Mouse (Mus musculus) stomach, postnatal 0 days (tissue): ENCODE measurements around the gene Asb2. TPM values are rescaled to one million over a fixed set of nuclear protein-coding genes. Genes with fewer than 3 reads are reported as not detected.

ENCODE experiments used
- ATAC-seq: fragments of 200-750 bp; cut with Nextera tagmentation; 2 replicates; pipeline ENCODE4 v1.8.0; 2017; ENCODE audit not compliant: low FRiP score, low TSS enrichment
- DNase-seq: peaks from one replicate; pipeline ENCODE4 v3.0.0-alpha.2; 2016; ENCODE audit warnings: low spot score
- H3K27ac ChIP-seq: fragments of 300-500 bp; sonication (generic); replicated peaks from 2 replicates; pipeline ENCODE4 v1.5.1; 2014; ENCODE audit warnings: mild to moderate bottlenecking, control low read depth
- H3K27me3 ChIP-seq: fragments of 300-500 bp; sonication (generic); 2 replicates; pipeline ENCODE4 v1.6.1; 2014; ENCODE audit warnings: low read length; ENCODE audit not compliant: control insufficient read depth, insufficient read depth
- H3K36me3 ChIP-seq: fragments of 300-500 bp; sonication (generic); 2 replicates; pipeline ENCODE4 v1.6.1; 2014; ENCODE audit warnings: low read length, mixed read lengths; ENCODE audit not compliant: control insufficient read depth, insufficient read depth
- H3K4me1 ChIP-seq: fragments of 300-500 bp; sonication (generic); replicated peaks from 2 replicates; pipeline ENCODE4 v1.6.1; 2014; ENCODE audit warnings: antibody characterized with exemption; ENCODE audit not compliant: control insufficient read depth, insufficient read depth
- H3K4me2 ChIP-seq: fragments of 300-500 bp; sonication (generic); replicated peaks from 2 replicates; pipeline ENCODE4 v1.6.1; 2014; ENCODE audit warnings: low read depth, mild to moderate bottlenecking, control low read depth, moderate library complexity
- H3K4me3 ChIP-seq: fragments of 300-500 bp; sonication (generic); 2 replicates; pipeline ENCODE4 v1.5.1; 2014; ENCODE audit warnings: low read depth, low read length, control low read depth
- H3K9ac ChIP-seq: fragments of 300-500 bp; sonication (generic); 2 replicates; pipeline ENCODE4 v1.6.1; 2014; ENCODE audit warnings: mild to moderate bottlenecking, low read length, control low read depth, mixed read lengths
- H3K9me3 ChIP-seq: fragments of 300-500 bp; sonication (generic); 2 replicates; pipeline ENCODE4 v1.6.1; 2016; ENCODE audit warnings: low read length; ENCODE audit not compliant: control insufficient read depth
- CTCF ChIP-seq: IDR thresholded peaks from 2 replicates; pipeline ENCODE4 v1.5.1; 2016; ENCODE audit warnings: antibody characterized with exemption, low read depth, mild to moderate bottlenecking, moderate library complexity
- EP300 ChIP-seq: optimal IDR thresholded peaks from 2 replicates; pipeline ENCODE3; 2016; ENCODE audit warnings: antibody characterized with exemption
- WGBS: fragments of 180-500 bp; shearing (Covaris S2); extraction: QIAGEN DNeasy Blood & Tissue Kit; methylation state at CpG from one replicate; pipeline ENCODE4 v1.1.7; 2014; 5-methylcytosine and 5-hydroxymethylcytosine counted together
- polyA plus RNA-seq: library from polyadenylated mRNA; unstranded; fragments of >200 nt; fragmentation: Nextera tagmentation; extraction: Ambion mirVana; gene quantifications from 2 replicates; pipeline ENCODE4 v1.2.1, GENCODE M21; 2015

Asb2 gene
- polyA plus RNA-seq, 1 experiment from 2014 or later = 17.4 TPM

DNA sequence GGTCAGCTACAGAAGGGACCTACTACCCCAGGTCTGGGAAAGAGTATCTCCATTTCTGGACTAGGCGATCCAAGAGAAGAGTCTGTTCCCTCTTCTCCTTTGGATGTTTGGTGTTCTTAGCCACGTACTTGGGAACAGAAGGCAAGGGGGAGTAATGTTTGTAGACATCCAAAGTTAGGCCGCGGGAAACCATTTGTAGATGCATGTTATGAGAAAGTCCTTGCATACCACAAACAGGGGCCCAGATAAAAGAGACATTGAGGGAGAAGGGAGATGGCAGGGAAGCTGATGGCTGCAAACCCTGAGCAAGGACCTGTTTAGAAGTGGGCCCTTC is 581 bp upstream of the Asb2 start:
- ATAC-seq (no peak), DNase-seq (no peak)
- H3K4me3 ChIP-seq = no peak overlapping the region
- no peaks in the 10 kb centered on the region for H3K4me1 ChIP-seq
- H3K4me2 ChIP-seq = no peak overlapping the region
- no peaks in the 10 kb centered on the region for H3K36me3 ChIP-seq
- H3K27ac ChIP-seq = peak overlapping the region; percentile 77
- no peak for TF ChIP-seq EP300
- TF ChIP-seq CTCF = no peak
- no peak overlapping the region for H3K9ac ChIP-seq
- 76% methylated on average over 4 of the region's 4 CpGs for WGBS
- H3K9me3 ChIP-seq = no peaks in the 10 kb centered on the region
- no peaks in the 10 kb centered on the region for H3K27me3 ChIP-seq

DNA sequence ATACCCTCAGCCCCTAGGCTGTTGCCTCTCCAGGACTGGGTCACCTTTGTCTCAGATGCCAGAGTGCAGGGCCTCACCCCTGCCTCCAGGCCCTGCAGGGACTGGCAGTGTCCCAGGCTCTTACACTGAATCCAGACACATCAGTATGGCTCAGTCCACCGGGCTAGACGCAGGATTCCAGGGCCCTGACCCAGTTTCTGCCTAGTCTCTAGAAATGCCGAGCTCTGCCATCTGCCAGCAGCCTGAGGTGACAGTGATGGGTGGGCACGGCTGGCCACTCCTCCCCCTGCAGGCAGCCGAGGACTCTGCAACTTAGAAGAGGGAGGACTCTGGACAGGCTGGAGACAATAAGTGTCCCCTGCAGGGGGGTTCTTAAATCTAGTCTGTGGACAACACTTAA is 2.3 kb downstream of the Asb2 start:
- TF ChIP-seq EP300 = no peak
- peak; percentile 64 for TF ChIP-seq CTCF
- Histone ChIP-seq H3K4me2 (peak overlapping the region; percentile 49), H3K4me3 (peak overlapping the region; percentile 15; the same call in 1 of the 2 replicates), H3K9me3 (no peaks in the 10 kb centered on the region), H3K27ac (no peak overlapping the region; the same call in 1 of the 2 replicates), H3K36me3 (no peaks in the 10 kb centered on the region), H3K4me1 (no peaks in the 10 kb centered on the region), H3K9ac (peak overlapping the region; percentile 32; the same call in 1 of the 2 replicates), H3K27me3 (no peaks in the 10 kb centered on the region)
- DNase-seq (no peak), ATAC-seq (peak; percentile 64; the same call in 1 of the 2 replicates)
- WGBS = 13% methylated on average over 5 of the region's 5 CpGs

DNA sequence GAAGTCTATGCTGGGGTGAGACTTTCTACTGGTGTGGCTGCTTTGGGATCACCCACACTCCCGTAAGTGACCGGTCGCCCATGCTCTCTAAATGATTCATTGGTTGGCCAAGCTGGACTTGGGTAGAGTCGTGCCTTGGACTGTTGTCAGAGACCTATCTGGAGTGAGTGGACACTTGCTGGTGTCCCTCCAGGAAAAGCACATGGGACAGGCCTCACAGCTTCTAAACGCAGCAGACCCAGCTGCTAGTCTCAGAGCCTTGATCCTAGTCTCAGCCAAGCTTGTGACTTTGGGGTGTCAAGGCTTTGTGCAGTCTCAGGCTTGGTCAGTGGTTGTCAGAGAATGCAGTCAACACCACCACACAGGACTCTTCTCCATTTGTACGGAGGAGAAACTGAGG is 3.1 kb downstream of the Asb2 start:
- H3K4me2 ChIP-seq = peak overlapping the region; percentile 36; the same call in 1 of the 2 replicates
- H3K27me3 ChIP-seq = no peaks in the 10 kb centered on the region
- DNase-seq (no peak), ATAC-seq (no peak)
- H3K27ac ChIP-seq = no peak overlapping the region
- H3K4me1 ChIP-seq = no peaks in the 10 kb centered on the region
- H3K9ac ChIP-seq = no peak overlapping the region
- H3K9me3 ChIP-seq = no peaks in the 10 kb centered on the region
- no peak overlapping the region for H3K4me3 ChIP-seq
- TF ChIP-seq CTCF (no peak), EP300 (no peak)
- no peaks in the 10 kb centered on the region for H3K36me3 ChIP-seq
- WGBS = 82% methylated on average over 6 of the region's 6 CpGs

DNA sequence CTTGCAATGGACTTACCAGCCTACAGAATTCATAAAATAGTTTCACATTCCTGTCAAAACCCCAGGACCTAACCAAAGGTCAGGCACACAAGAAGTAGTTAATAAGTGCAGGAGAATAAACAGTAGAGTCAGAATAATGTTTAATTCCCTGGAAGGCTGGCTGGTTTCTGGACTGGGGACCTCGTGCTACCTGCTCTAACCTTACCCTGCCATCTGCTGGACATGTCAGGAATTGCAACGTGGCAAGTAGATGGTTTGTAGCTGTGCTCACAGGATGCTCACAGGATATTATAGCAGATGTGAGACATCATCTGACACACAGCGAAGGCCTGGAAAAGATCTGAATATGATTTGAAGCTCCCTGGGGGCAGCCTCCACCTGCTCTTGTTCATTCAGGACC is 7.3 kb downstream of the Asb2 start:
- no peak overlapping the region for H3K4me2 ChIP-seq
- peak; percentile 83 for DNase-seq
- H3K27me3 ChIP-seq = no peaks in the 10 kb centered on the region
- no peaks in the 10 kb centered on the region for H3K9me3 ChIP-seq
- H3K27ac ChIP-seq = no peak overlapping the region
- H3K4me1 ChIP-seq = no peaks in the 10 kb centered on the region
- WGBS = 4% methylated on average over 3 of the region's 3 CpGs
- no peak overlapping the region for H3K9ac ChIP-seq
- TF ChIP-seq CTCF = peak; percentile 96
- no peak for TF ChIP-seq EP300
- H3K4me3 ChIP-seq = no peak overlapping the region
- no peaks in the 10 kb centered on the region for H3K36me3 ChIP-seq
- ATAC-seq = peak; percentile 60; the same call in 1 of the 2 replicates

DNA sequence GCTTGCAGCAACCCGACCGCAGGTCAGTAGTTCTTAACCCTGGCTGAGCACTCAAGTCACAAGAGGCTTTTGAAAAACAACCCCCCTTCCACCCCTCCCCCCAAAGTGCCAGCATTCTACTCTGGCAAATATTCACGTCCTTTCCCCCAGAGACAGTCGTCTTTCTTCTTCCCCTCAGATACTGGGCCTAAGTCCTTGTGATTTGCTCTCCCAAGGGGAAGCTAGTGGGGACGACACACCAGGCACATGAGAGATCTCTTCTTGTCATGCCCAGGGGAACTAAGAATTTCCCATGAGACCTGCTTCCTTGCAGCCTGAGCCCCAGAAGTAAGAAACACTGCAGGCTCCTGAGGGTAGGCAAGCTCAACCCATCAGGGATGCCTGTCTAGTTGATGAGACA is 8.4 kb downstream of the Asb2 start:
- TF ChIP-seq CTCF (no peak), EP300 (no peak)
- DNase-seq (no peak), ATAC-seq (no peak)
- H3K4me2 ChIP-seq = no peak overlapping the region
- no peaks in the 10 kb centered on the region for H3K36me3 ChIP-seq
- no peaks in the 10 kb centered on the region for H3K27me3 ChIP-seq
- no peak overlapping the region for H3K9ac ChIP-seq
- H3K9me3 ChIP-seq = no peaks in the 10 kb centered on the region
- H3K27ac ChIP-seq = no peak overlapping the region
- no peaks in the 10 kb centered on the region for H3K4me1 ChIP-seq
- WGBS = 61% methylated on average over 5 of the region's 5 CpGs
- H3K4me3 ChIP-seq = no peak overlapping the region

DNA sequence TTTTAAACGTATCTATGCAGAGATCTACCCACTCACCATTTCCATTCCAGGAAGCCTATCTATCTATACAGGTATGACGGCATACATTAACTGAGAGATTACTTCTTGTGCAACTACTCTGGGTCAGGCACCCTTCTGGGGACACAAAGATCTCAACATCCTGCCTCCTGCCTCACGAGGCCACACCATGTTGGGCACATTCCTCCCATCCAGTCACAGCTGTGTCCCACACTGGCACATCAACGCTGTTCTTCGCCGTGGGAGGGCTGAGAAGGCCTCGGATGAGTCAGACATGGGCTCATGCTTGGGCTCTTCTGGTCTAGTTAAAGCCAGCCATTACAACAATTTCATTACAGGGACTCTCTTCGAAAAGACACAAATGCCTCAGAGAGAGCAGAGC is 8.9 kb downstream of the Asb2 start:
- H3K36me3 ChIP-seq = no peaks in the 10 kb centered on the region
- ATAC-seq = no peak
- WGBS = 79% methylated on average over 8 of the region's 8 CpGs

More for the DNA sequence above, 8.9 kb downstream of the Asb2 start:
- Histone ChIP-seq H3K9ac (no peak overlapping the region), H3K4me3 (no peak overlapping the region), H3K27me3 (no peaks in the 10 kb centered on the region), H3K9me3 (no peaks in the 10 kb centered on the region), H3K4me1 (no peaks in the 10 kb centered on the region), H3K27ac (no peak overlapping the region), H3K4me2 (no peak overlapping the region)
- DNase-seq = no peak
- TF ChIP-seq CTCF (no peak), EP300 (no peak)
